Mouse (Mus musculus): ENCODE results near the gene Setd5. TPM values are rescaled to one million over a fixed set of nuclear protein-coding genes. Genes with fewer than 3 reads are reported as not detected.

Gene Setd5
- polyA plus RNA-seq, 1 experiment from 2014 or later, result 75.6 TPM

DNA sequence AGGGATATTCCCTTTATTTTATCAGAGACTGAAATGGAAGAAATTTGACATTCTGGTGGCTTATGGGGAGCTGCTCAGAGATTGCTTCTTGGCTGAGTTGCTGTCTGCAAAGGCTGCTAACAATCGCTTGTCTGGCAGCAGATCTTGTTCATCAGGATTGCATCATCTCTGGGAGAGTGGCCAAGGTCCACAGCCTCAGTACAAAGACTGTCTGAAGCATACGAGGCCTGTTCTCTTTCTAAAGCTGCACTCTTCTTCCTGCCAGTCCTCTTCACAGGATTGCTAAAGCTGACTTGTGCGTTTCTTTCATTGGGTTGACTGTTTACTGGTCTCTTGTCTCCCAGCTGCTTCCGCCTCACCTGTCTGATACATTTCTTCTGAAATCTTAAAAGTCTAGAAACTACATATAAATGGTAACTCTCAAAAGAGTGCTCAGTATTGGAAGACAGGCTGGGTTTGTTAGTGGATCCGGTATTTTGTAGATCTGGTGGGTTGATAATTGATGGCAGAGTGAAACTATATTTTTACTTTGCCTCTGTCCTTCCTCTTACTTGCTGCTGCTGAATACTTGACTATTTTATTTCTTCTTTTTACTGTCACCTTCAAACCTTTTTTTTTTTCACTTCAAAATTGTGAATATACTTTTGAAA lies 22.6 kb downstream of the Setd5 start:
- no peak overlapping the region for H3K9ac ChIP-seq (ENCODE audit: low read length)
- peak; percentile 97 for ATAC-seq (ENCODE audit: low read depth)
- no peaks in the 10 kb centered on the region for H3K27me3 ChIP-seq (ENCODE audit: control insufficient read depth, insufficient read depth, low read depth, low read length)
- H3K4me3 ChIP-seq (ENCODE audit: low read length), result no peak overlapping the region
- H3K9me3 ChIP-seq (ENCODE audit: control insufficient read depth, low read length), result no peaks in the 10 kb centered on the region
- 11% methylated on average over 5 of the region's 5 CpGs for WGBS
- H3K4me1 ChIP-seq (replicated peaks; ENCODE audit: control insufficient read depth, insufficient read depth, low read length), result peaks cover 7% of the 10 kb centered on the region
- peak overlapping the region; percentile 22 for H3K27ac ChIP-seq (ENCODE audit: low read length)
- peak overlapping the region; percentile 13; the same call in 1 of the 2 replicates for H3K4me2 ChIP-seq (ENCODE audit: low read depth, low read length)
- no peaks in the 10 kb centered on the region for H3K36me3 ChIP-seq (ENCODE audit: control insufficient read depth, insufficient read depth, low read length)

DNA sequence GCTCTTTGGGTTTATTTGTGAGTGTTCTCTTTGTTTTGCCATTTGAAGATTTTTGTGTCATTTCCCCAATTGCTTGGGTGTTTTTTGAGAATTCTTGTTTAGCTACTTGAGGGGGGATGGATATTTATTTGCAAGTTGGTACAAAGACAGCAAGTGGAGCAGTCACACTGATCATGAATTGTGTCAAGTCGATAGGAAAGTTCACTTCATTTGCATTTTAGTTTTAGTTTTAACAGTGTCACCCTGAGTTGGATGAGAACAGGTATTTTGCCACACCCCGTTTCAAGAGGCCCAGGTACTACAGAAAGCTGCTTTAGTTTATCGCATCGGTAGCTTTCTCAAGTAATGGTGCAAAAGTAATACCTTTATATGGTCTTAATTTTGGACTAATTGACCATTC lies 25.4 kb downstream of the Setd5 start:
- Histone ChIP-seq H3K9me3 (ENCODE audit: control insufficient read depth, low read length) (no peaks in the 10 kb centered on the region), H3K27me3 (ENCODE audit: control insufficient read depth, insufficient read depth, low read depth, low read length) (no peaks in the 10 kb centered on the region)
- 70% methylated on average over 4 of the region's 4 CpGs for WGBS

DNA sequence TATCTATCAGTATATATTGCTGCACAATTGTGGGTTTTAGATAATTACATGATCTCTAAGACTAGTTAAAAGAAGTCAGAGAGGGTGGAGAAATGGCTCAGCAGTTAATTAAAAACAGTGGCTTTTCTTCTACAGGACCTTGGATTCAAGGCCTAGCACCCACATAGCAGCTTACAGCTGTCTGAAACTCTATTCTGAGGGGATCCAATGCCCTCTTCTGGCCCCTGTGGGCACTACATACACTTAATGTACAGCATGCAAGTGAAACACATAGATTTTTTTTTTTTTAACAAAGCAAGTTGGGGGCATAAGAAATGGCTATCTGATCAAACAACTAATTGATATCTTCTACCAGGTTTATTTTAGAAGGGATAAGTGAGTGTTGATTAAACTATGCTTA lies 26.6 kb downstream of the Setd5 start:
- H3K4me1 ChIP-seq (replicated peaks; ENCODE audit: control insufficient read depth, insufficient read depth, low read length), result peaks cover 7% of the 10 kb centered on the region
- no peak for ATAC-seq (ENCODE audit: low read depth)
- H3K9ac ChIP-seq (ENCODE audit: low read length), result no peak overlapping the region
- no peaks in the 10 kb centered on the region for H3K9me3 ChIP-seq (ENCODE audit: control insufficient read depth, low read length)
- H3K27ac ChIP-seq (ENCODE audit: low read length), result no peak overlapping the region
- peaks cover 3% of the 10 kb centered on the region for H3K36me3 ChIP-seq (ENCODE audit: control insufficient read depth, insufficient read depth, low read length)
- H3K27me3 ChIP-seq (ENCODE audit: control insufficient read depth, insufficient read depth, low read depth, low read length), result no peaks in the 10 kb centered on the region
- H3K4me3 ChIP-seq (ENCODE audit: low read length), result no peak overlapping the region
- H3K4me2 ChIP-seq (ENCODE audit: low read depth, low read length), result no peak overlapping the region

More for the DNA sequence above, 25.4 kb downstream of the Setd5 start:
- Histone ChIP-seq H3K9ac (ENCODE audit: low read length) (no peak overlapping the region), H3K36me3 (ENCODE audit: control insufficient read depth, insufficient read depth, low read length) (peaks cover 3% of the 10 kb centered on the region), H3K4me2 (ENCODE audit: low read depth, low read length) (no peak overlapping the region), H3K4me1 (replicated peaks; ENCODE audit: control insufficient read depth, insufficient read depth, low read length) (peaks cover 7% of the 10 kb centered on the region), H3K4me3 (ENCODE audit: low read length) (no peak overlapping the region), H3K27ac (ENCODE audit: low read length) (no peak overlapping the region)
- no peak for ATAC-seq (ENCODE audit: low read depth)

DNA sequence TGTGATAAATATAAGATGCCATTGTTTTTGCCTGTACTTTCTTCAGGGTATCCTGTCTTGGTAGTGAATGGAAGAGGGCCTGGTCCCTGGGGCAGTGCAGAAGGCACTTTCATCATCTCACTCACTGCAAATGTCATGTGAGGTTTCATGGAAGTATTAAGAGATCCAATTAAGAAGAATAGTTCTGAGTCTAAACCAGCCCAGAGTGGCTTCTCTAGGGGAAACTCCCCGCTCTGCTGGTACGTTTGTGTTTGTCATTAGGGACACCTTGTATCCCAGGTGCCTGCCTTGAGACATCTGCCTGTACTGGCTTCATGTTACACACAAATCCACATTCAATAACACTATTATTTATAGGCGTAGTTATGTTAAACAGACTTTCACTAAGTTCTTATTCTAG lies 32.2 kb downstream of the Setd5 start:
- no peak for ATAC-seq (ENCODE audit: low read depth)
- H3K9ac ChIP-seq (ENCODE audit: low read length), result no peak overlapping the region
- no peaks in the 10 kb centered on the region for H3K9me3 ChIP-seq (ENCODE audit: control insufficient read depth, low read length)
- WGBS, result 91% methylated on average over 3 of the region's 3 CpGs
- no peak overlapping the region for H3K27ac ChIP-seq (ENCODE audit: low read length)
- H3K4me3 ChIP-seq (ENCODE audit: low read length), result no peak overlapping the region
- no peaks in the 10 kb centered on the region for H3K4me1 ChIP-seq (replicated peaks; ENCODE audit: control insufficient read depth, insufficient read depth, low read length)
- no peaks in the 10 kb centered on the region for H3K27me3 ChIP-seq (ENCODE audit: control insufficient read depth, insufficient read depth, low read depth, low read length)
- peaks cover 28% of the 10 kb centered on the region for H3K36me3 ChIP-seq (ENCODE audit: control insufficient read depth, insufficient read depth, low read length)
- H3K4me2 ChIP-seq (ENCODE audit: low read depth, low read length), result no peak overlapping the region

DNA sequence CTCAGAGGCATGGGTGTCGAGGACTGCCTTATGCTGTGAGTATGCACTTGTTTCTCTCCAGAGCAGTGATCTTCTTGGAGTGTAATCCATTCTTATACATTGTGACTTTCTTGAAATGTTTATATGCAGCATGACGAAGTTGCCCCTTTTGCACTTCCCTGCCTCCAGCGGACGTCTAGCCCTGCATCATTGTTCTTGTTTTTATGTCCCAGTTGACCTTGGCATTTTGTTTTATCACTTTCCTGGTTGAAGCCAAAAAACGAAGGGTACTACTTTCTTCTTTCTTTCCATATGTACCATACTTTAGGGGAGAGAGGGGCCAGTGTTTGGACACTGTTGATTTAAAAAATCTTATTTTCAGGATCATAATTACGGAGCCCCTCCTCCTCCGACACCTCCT lies 32.8 kb downstream of the Setd5 start:
- WGBS, result 82% methylated on average over 7 of the region's 7 CpGs

DNA sequence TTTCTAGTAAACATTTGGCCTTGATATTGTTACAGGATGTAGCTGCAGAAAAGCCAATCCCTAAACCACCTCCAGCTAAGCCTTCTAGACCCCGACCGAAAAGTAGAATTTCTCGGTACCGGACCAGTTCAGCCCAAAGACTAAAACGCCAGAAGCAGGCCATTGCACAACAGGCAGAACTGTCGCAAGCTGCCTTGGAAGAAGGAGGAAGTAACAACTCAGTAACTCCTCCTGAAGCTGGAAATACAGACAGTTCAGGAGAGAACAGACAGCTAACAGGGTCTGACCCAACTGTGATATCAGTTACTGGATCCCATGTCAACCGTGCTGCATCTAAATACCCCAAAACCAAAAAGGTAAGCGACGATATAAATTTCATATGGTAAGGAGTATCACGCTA lies 43.6 kb downstream of the Setd5 start:
- Histone ChIP-seq H3K36me3 (ENCODE audit: control insufficient read depth, insufficient read depth, low read length) (peaks cover 54% of the 10 kb centered on the region), H3K27ac (ENCODE audit: low read length) (no peak overlapping the region), H3K4me1 (replicated peaks; ENCODE audit: control insufficient read depth, insufficient read depth, low read length) (no peaks in the 10 kb centered on the region), H3K9me3 (ENCODE audit: control insufficient read depth, low read length) (no peaks in the 10 kb centered on the region), H3K9ac (ENCODE audit: low read length) (no peak overlapping the region), H3K4me3 (ENCODE audit: low read length) (no peak overlapping the region), H3K27me3 (ENCODE audit: control insufficient read depth, insufficient read depth, low read depth, low read length) (no peaks in the 10 kb centered on the region), H3K4me2 (ENCODE audit: low read depth, low read length) (no peak overlapping the region)
- ATAC-seq (ENCODE audit: low read depth), result no peak
- WGBS, result 90% methylated on average over 10 of the region's 10 CpGs

More for the DNA sequence above, 32.8 kb downstream of the Setd5 start:
- Histone ChIP-seq H3K9me3 (ENCODE audit: control insufficient read depth, low read length) (no peaks in the 10 kb centered on the region), H3K27ac (ENCODE audit: low read length) (no peak overlapping the region), H3K4me3 (ENCODE audit: low read length) (no peak overlapping the region), H3K36me3 (ENCODE audit: control insufficient read depth, insufficient read depth, low read length) (peaks cover 31% of the 10 kb centered on the region), H3K27me3 (ENCODE audit: control insufficient read depth, insufficient read depth, low read depth, low read length) (no peaks in the 10 kb centered on the region), H3K4me2 (ENCODE audit: low read depth, low read length) (no peak overlapping the region), H3K4me1 (replicated peaks; ENCODE audit: control insufficient read depth, insufficient read depth, low read length) (no peaks in the 10 kb centered on the region), H3K9ac (ENCODE audit: low read length) (no peak overlapping the region)
- no peak for ATAC-seq (ENCODE audit: low read depth)

DNA sequence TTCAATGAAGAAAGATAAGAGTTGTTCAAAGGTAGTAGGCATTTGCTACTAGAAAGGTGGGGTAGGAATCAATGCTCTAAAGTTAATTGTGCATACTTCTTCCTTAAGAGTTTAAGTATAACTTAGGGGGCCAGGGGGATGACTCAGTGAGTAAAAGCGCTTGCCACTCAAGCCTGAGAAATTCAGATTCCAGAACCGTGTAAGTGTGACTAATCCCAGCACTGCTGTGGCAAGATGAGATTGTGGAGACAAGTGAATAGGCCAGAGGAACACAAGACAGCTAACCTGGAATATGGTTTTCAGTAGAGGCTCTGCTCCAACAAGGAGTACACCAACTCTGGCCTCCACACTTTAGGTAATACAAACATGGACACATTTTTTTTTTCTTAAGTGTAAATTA lies 56.2 kb downstream of the Setd5 start:
- Histone ChIP-seq H3K9me3 (ENCODE audit: control insufficient read depth, low read length) (no peaks in the 10 kb centered on the region), H3K4me3 (ENCODE audit: low read length) (no peak overlapping the region), H3K36me3 (ENCODE audit: control insufficient read depth, insufficient read depth, low read length) (peaks cover 33% of the 10 kb centered on the region), H3K4me2 (ENCODE audit: low read depth, low read length) (no peak overlapping the region), H3K9ac (ENCODE audit: low read length) (no peak overlapping the region), H3K27ac (ENCODE audit: low read length) (no peak overlapping the region), H3K27me3 (ENCODE audit: control insufficient read depth, insufficient read depth, low read depth, low read length) (no peaks in the 10 kb centered on the region), H3K4me1 (replicated peaks; ENCODE audit: control insufficient read depth, insufficient read depth, low read length) (no peaks in the 10 kb centered on the region)
- 79% methylated on average over 2 of the region's 2 CpGs for WGBS
- ATAC-seq (ENCODE audit: low read depth), result no peak

DNA sequence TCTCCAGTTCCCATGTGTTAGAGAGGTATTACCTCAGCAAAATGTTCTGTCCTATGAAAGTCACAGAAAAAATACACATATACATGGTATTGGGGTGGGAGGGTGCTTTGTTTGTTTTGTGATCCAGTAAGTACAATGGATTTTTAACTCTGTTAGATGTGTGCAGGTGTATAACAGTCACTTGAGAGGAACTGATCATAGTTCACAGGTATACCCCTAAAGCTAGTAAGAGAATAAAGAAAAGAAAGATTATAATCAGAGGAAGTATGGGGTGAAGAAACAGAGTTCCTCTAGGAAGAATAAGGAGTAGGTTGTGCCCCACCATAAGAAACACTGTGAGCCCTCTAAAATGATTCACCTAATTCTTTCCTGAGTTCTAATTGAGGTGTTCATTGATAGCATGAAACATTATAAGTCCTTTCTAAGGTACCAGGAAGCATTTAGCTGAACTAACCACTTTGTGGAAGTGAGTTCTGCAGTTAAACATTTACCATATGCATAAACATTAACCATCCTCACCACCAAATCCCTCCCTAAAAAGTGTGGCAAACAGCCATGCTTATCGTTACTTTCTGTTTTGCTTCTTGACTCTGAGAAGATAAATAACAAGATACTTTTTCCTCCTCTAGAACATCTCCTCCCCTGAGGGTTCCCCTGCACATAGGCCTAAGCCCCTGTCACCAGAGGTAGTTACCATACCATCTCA lies 64.4 kb downstream of the Setd5 start:
- WGBS, result 36% methylated on average over 1 of the region's 1 CpGs

DNA sequence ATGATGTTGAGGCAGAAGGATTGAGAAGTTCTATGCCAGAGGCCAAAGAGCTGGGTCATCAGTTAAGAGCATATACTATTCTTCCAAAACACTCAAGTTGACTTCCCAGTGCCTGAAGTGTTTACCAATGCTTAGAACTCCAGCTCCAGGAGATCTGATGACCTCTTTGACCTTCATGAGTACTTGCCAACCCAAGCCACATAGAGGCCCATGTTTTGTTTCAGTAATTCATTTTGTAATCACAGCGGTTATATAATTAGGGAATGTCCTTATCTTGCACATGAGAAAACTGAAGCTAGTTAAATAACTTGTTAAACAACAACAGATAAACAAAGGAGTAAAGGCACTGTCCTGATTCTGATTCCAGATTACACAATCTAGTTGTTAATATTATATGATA lies 67.6 kb downstream of the Setd5 start:
- WGBS, result 87% methylated on average over 1 of the region's 1 CpGs
- H3K9ac ChIP-seq (ENCODE audit: low read length), result no peak overlapping the region
- no peak overlapping the region for H3K4me2 ChIP-seq (ENCODE audit: low read depth, low read length)
- H3K4me1 ChIP-seq (replicated peaks; ENCODE audit: control insufficient read depth, insufficient read depth, low read length), result no peaks in the 10 kb centered on the region
- H3K27ac ChIP-seq (ENCODE audit: low read length), result no peak overlapping the region
- no peaks in the 10 kb centered on the region for H3K9me3 ChIP-seq (ENCODE audit: control insufficient read depth, low read length)
- no peaks in the 10 kb centered on the region for H3K27me3 ChIP-seq (ENCODE audit: control insufficient read depth, insufficient read depth, low read depth, low read length)
- peaks cover 52% of the 10 kb centered on the region for H3K36me3 ChIP-seq (ENCODE audit: control insufficient read depth, insufficient read depth, low read length)
- ATAC-seq (ENCODE audit: low read depth), result no peak
- H3K4me3 ChIP-seq (ENCODE audit: low read length), result no peak overlapping the region

More for the DNA sequence above, 64.4 kb downstream of the Setd5 start:
- H3K27ac ChIP-seq (ENCODE audit: low read length), result no peak overlapping the region
- no peak overlapping the region for H3K4me3 ChIP-seq (ENCODE audit: low read length)
- peaks cover 41% of the 10 kb centered on the region for H3K36me3 ChIP-seq (ENCODE audit: control insufficient read depth, insufficient read depth, low read length)
- H3K9ac ChIP-seq (ENCODE audit: low read length), result no peak overlapping the region
- no peaks in the 10 kb centered on the region for H3K27me3 ChIP-seq (ENCODE audit: control insufficient read depth, insufficient read depth, low read depth, low read length)
- no peak for ATAC-seq (ENCODE audit: low read depth)
- no peaks in the 10 kb centered on the region for H3K9me3 ChIP-seq (ENCODE audit: control insufficient read depth, low read length)
- no peaks in the 10 kb centered on the region for H3K4me1 ChIP-seq (replicated peaks; ENCODE audit: control insufficient read depth, insufficient read depth, low read length)
- no peak overlapping the region for H3K4me2 ChIP-seq (ENCODE audit: low read depth, low read length)

All from lung, embryonic 16.5 days (tissue).